Mouse (Mus musculus) testis, postnatal 10 days (tissue): ENCODE measurements around the gene Sipa1l3.

Source experiments
- DNase-seq: peaks from one replicate; pipeline ENCODE4 v3.0.0; 2021; ENCODE audit warnings: low spot score

The Sipa1l3 gene

GRCm38 (mm10) chr7:29303738-29304462, 214.5 kb downstream of the Sipa1l3 start, which contains the start of gene Dpf1:
TSS of gene Dpf1 (plus strand) at chr7:29303951.
- DNase-seq: peak; percentile 89

GRCm38 (mm10) chr7:29302641-29303040, 215.8 kb downstream of the Sipa1l3 start:
- no peak for DNase-seq

- peak; percentile 88 for DNase-seq
Measured at GRCm38 (mm10) chr7:29301127-29301566, 217.3 kb downstream of the Sipa1l3 start.

GRCm38 (mm10) chr7:29296998-29297397, 221.4 kb downstream of the Sipa1l3 start:
- no peak for DNase-seq

GRCm38 (mm10) chr7:29295861-29296647, 222.4 kb downstream of the Sipa1l3 start:
- no peak for DNase-seq

GRCm38 (mm10) chr7:29294111-29294761, 224.2 kb downstream of the Sipa1l3 start:
- DNase-seq: no peak

- peak; percentile 77 for DNase-seq
Measured at GRCm38 (mm10) chr7:29293131-29294065, 225.0 kb downstream of the Sipa1l3 start.

GRCm38 (mm10) chr7:29292458-29293098, 225.9 kb downstream of the Sipa1l3 start:
- DNase-seq: no peak

- DNase-seq: no peak
Measured at GRCm38 (mm10) chr7:29291616-29292457, 226.6 kb downstream of the Sipa1l3 start.

GRCm38 (mm10) chr7:29290691-29291485, 227.6 kb downstream of the Sipa1l3 start:
- DNase-seq: peak; percentile 63

- no peak for DNase-seq
Measured at GRCm38 (mm10) chr7:29289856-29290255, 228.6 kb downstream of the Sipa1l3 start.

GRCm38 (mm10) chr7:29288942-29289638, 229.4 kb downstream of the Sipa1l3 start, which contains the start of gene Ppp1r14a:
TSS of gene Ppp1r14a (plus strand) at chr7:29289308.
- peak; percentile 94 for DNase-seq

GRCm38 (mm10) chr7:29288079-29288478, 230.4 kb downstream of the Sipa1l3 start:
- DNase-seq: no peak

- DNase-seq: no peak
Measured at GRCm38 (mm10) chr7:29287481-29287880, 231.0 kb downstream of the Sipa1l3 start.

- DNase-seq: no peak
Measured at GRCm38 (mm10) chr7:29284523-29284922, 233.9 kb downstream of the Sipa1l3 start.

GRCm38 (mm10) chr7:29283876-29284275, 234.6 kb downstream of the Sipa1l3 start:
- DNase-seq: no peak

GRCm38 (mm10) chr7:29282074-29282554, 236.3 kb downstream of the Sipa1l3 start:
- DNase-seq: no peak
